Mouse (Mus musculus) erythroblast, adult 5-6 weeks (primary cell): Measurements from ENCODE around the gene Mia. TPM values are rescaled to one million over a fixed set of nuclear protein-coding genes. Genes with fewer than 3 reads are reported as not detected.

ENCODE experiments used
- ATAC-seq: replicated peaks from 2 replicates; pipeline ENCODE4 v1.8.0; 2016; ENCODE audit warnings: moderate number of reproducible peaks, mild to moderate bottlenecking, moderate TSS enrichment, inconsistent platforms; ENCODE audit not compliant: poor library complexity, low FRiP score, severe bottlenecking
- total RNA-seq, 2 experiments: library from RNA; stranded (forward) in 1 of 2; stranded (reverse) in 1 of 2; fragments of 150-400 nt in 1 of 2; fragments of 200-764, 138-1000 nt in 1 of 2; gene quantifications; 2 replicates each; pipeline versions ENCODE4 v1.2.3 to v1.2.4; 2015 to 2017; ENCODE audit warnings: low replicate concordance in 2 of 2

The Mia gene
- total RNA-seq, 2 experiments from 2014 or later, result not detected

- ATAC-seq, result peak; percentile 33; the same call in 1 of the 2 replicates
Observed at GRCm38 (mm10) chr7:27189271-27189931, 8.4 kb upstream of the Mia start.

GRCm38 (mm10) chr7:27185986-27186385 is 5.0 kb upstream of the Mia start:
- no peak for ATAC-seq

- peak; percentile 73 for ATAC-seq
Observed at GRCm38 (mm10) chr7:27184964-27185363, 4.0 kb upstream of the Mia start.

- no peak for ATAC-seq
Observed at GRCm38 (mm10) chr7:27182498-27182897, 1.5 kb upstream of the Mia start.

- ATAC-seq, result no peak
Observed at GRCm38 (mm10) chr7:27180036-27180435, 921 bp downstream of the Mia start.

GRCm38 (mm10) chr7:27179217-27179918 is 1.6 kb downstream of the Mia start:
- no peak for ATAC-seq

GRCm38 (mm10) chr7:27178324-27179216 is 2.4 kb downstream of the Mia start, which contains the start of gene Rab4b:
Gene Rab4b (minus strand): TSS chr7:27178896.
- peak; percentile 96 for ATAC-seq

- 0 out of 2 replicates have a peak, but pooled peaks have one; percentile 0 for ATAC-seq
Observed at GRCm38 (mm10) chr7:27177942-27178323, 3.0 kb downstream of the Mia start.

GRCm38 (mm10) chr7:27174896-27175295 is 6.1 kb downstream of the Mia start:
- ATAC-seq, result no peak

- ATAC-seq, result no peak
Observed at GRCm38 (mm10) chr7:27174496-27174895, 6.5 kb downstream of the Mia start.

- no peak for ATAC-seq
Observed at GRCm38 (mm10) chr7:27170981-27171380, 10.0 kb downstream of the Mia start.

- no peak for ATAC-seq
Observed at GRCm38 (mm10) chr7:27168371-27168770, 12.6 kb downstream of the Mia start.

- ATAC-seq, result no peak
Observed at GRCm38 (mm10) chr7:27167475-27168094, 13.4 kb downstream of the Mia start.

GRCm38 (mm10) chr7:27166614-27167474 is 14.1 kb downstream of the Mia start, which contains the start of gene Egln2:
Gene Egln2 (minus strand): TSS chr7:27166802.
- ATAC-seq, result peak; percentile 78

- peak; percentile 39 for ATAC-seq
Observed at GRCm38 (mm10) chr7:27166229-27166613, 14.7 kb downstream of the Mia start.

- no peak for ATAC-seq
Observed at GRCm38 (mm10) chr7:27165696-27166095, 15.3 kb downstream of the Mia start.

- no peak for ATAC-seq
Observed at GRCm38 (mm10) chr7:27165007-27165655, 15.8 kb downstream of the Mia start.

- ATAC-seq, result no peak
Observed at GRCm38 (mm10) chr7:27164112-27164947, 16.6 kb downstream of the Mia start.
